Mouse (Mus musculus) lung, postnatal 0 days (tissue): ENCODE measurements around the gene Ndufv1. TPM values are rescaled to one million over a fixed set of nuclear protein-coding genes. Genes with fewer than 3 reads are reported as not detected.

Source experiments
- ATAC-seq: fragments of 200-750 bp; cut with Nextera tagmentation; 2 replicates; pipeline ENCODE4 v1.8.0; 2017; ENCODE audit warnings: moderate library complexity
- DNase-seq: peaks from one replicate; pipeline ENCODE4 v3.0.0-alpha.2; 2016; ENCODE audit warnings: low spot score
- H3K27ac ChIP-seq: fragments of 300-500 bp; sonication (generic); 2 replicates; pipeline ENCODE4 v1.5.1; 2014; ENCODE audit warnings: antibody characterized with exemption, mild to moderate bottlenecking, low read length, mixed read lengths
- H3K27me3 ChIP-seq: fragments of 300-500 bp; sonication (generic); replicated peaks from 2 replicates; pipeline ENCODE4 v1.6.1; 2014; ENCODE audit warnings: low read length, mixed read lengths; ENCODE audit not compliant: insufficient read depth
- H3K36me3 ChIP-seq: fragments of 300-500 bp; sonication (generic); 2 replicates; pipeline ENCODE4 v1.6.1; 2014; ENCODE audit warnings: low read length, mixed read lengths; ENCODE audit not compliant: insufficient read depth
- H3K4me1 ChIP-seq: fragments of 300-500 bp; sonication (generic); 2 replicates; pipeline ENCODE4 v1.6.1; 2014; ENCODE audit warnings: antibody characterized with exemption, low read depth, low read length, mixed read lengths; ENCODE audit not compliant: insufficient read depth
- H3K4me2 ChIP-seq: fragments of 300-500 bp; sonication (generic); replicated peaks from 2 replicates; pipeline ENCODE4 v1.6.1; 2014; ENCODE audit warnings: low read depth, mild to moderate bottlenecking, low read length, moderate library complexity, mixed read lengths
- H3K4me3 ChIP-seq: fragments of 300-500 bp; sonication (generic); 2 replicates; pipeline ENCODE4 v1.5.1; 2014; ENCODE audit warnings: low read depth, low read length
- H3K9ac ChIP-seq: fragments of 300-500 bp; sonication (generic); replicated peaks from 2 replicates; pipeline ENCODE4 v1.6.1; 2014; ENCODE audit warnings: low read depth, mild to moderate bottlenecking
- H3K9me3 ChIP-seq: fragments of 300-500 bp; sonication (generic); 2 replicates; pipeline ENCODE4 v1.6.1; 2016; ENCODE audit warnings: low read length, mixed read lengths
- CTCF ChIP-seq: IDR thresholded peaks from 2 replicates; pipeline ENCODE4 v1.5.1; 2016; ENCODE audit warnings: antibody characterized with exemption, mild to moderate bottlenecking
- EP300 ChIP-seq: IDR thresholded peaks from 2 replicates; pipeline ENCODE4 v1.6.1; 2016; ENCODE audit warnings: antibody characterized with exemption, mild to moderate bottlenecking, control low read depth
- WGBS: fragments of 180-500 bp; shearing (Covaris S2); extraction: QIAGEN DNeasy Blood & Tissue Kit; methylation state at CpG from one replicate; pipeline ENCODE4 v1.1.7; 2014; 5-methylcytosine and 5-hydroxymethylcytosine counted together
- polyA plus RNA-seq: library from polyadenylated mRNA; unstranded; fragments of >200 nt; fragmentation: Nextera tagmentation; extraction: Ambion mirVana; gene quantifications from 2 replicates; pipeline ENCODE4 v1.2.1, GENCODE M21; 2015

The Ndufv1 gene
- polyA plus RNA-seq, 1 experiment from 2014 or later = 152 TPM

- Histone ChIP-seq H3K4me3 (no peak overlapping the region), H3K4me2 (no peak overlapping the region), H3K27me3 (no peaks in the 10 kb centered on the region), H3K36me3 (no peaks in the 10 kb centered on the region), H3K27ac (no peak overlapping the region), H3K9ac (no peak overlapping the region), H3K4me1 (no peaks in the 10 kb centered on the region), H3K9me3 (no peaks in the 10 kb centered on the region)
- WGBS = 46% methylated on average over 5 of the region's 5 CpGs
- no peak for DNase-seq
- ATAC-seq = no peak
- TF ChIP-seq EP300 = no peak
- no peak for TF ChIP-seq CTCF
Measured at GRCm38 (mm10) chr19:4033742-4034141, 21.1 kb upstream of the Ndufv1 start.

GRCm38 (mm10) chr19:4033298-4033697 lies 20.7 kb upstream of the Ndufv1 start:
- Histone ChIP-seq H3K9ac (no peak overlapping the region), H3K4me3 (no peak overlapping the region), H3K36me3 (no peaks in the 10 kb centered on the region), H3K9me3 (no peaks in the 10 kb centered on the region), H3K4me1 (no peaks in the 10 kb centered on the region), H3K27me3 (no peaks in the 10 kb centered on the region), H3K4me2 (no peak overlapping the region), H3K27ac (no peak overlapping the region)
- TF ChIP-seq EP300 (no peak), CTCF (no peak)
- WGBS = 47% methylated on average over 3 of the region's 3 CpGs
- DNase-seq (no peak), ATAC-seq (no peak)

- 52% methylated on average over 7 of the region's 7 CpGs for WGBS
- TF ChIP-seq EP300 = no peak
- TF ChIP-seq CTCF = no peak
- Histone ChIP-seq H3K27ac (no peak overlapping the region), H3K36me3 (no peaks in the 10 kb centered on the region), H3K9me3 (no peaks in the 10 kb centered on the region), H3K9ac (no peak overlapping the region), H3K4me3 (no peak overlapping the region), H3K27me3 (no peaks in the 10 kb centered on the region), H3K4me1 (no peaks in the 10 kb centered on the region), H3K4me2 (no peak overlapping the region)
- ATAC-seq (no peak), DNase-seq (no peak)
Measured at GRCm38 (mm10) chr19:4032668-4033067, 20.1 kb upstream of the Ndufv1 start.

- no peak overlapping the region for H3K9ac ChIP-seq
- DNase-seq (no peak), ATAC-seq (no peak)
- H3K27ac ChIP-seq = no peak overlapping the region
- no peaks in the 10 kb centered on the region for H3K27me3 ChIP-seq
- no peak for TF ChIP-seq EP300
- H3K36me3 ChIP-seq = no peaks in the 10 kb centered on the region
- no peak overlapping the region for H3K4me2 ChIP-seq
- no peak overlapping the region for H3K4me3 ChIP-seq
- H3K9me3 ChIP-seq = no peaks in the 10 kb centered on the region
- H3K4me1 ChIP-seq = no peaks in the 10 kb centered on the region
Measured at GRCm38 (mm10) chr19:4027576-4027975, 15.0 kb upstream of the Ndufv1 start.

GRCm38 (mm10) chr19:4023185-4023584 lies 10.6 kb upstream of the Ndufv1 start:
- no peak overlapping the region for H3K4me2 ChIP-seq
- no peaks in the 10 kb centered on the region for H3K36me3 ChIP-seq
- H3K9me3 ChIP-seq = no peaks in the 10 kb centered on the region
- H3K4me1 ChIP-seq = no peaks in the 10 kb centered on the region
- H3K9ac ChIP-seq = no peak overlapping the region
- DNase-seq (peak; percentile 39), ATAC-seq (0 out of 2 replicates have a peak, but pooled peaks have one; percentile 46)
- H3K4me3 ChIP-seq = no peak overlapping the region
- no peak for TF ChIP-seq CTCF
- peak; percentile 64 for TF ChIP-seq EP300
- no peak overlapping the region for H3K27ac ChIP-seq
- 51% methylated on average over 7 of the region's 7 CpGs for WGBS
- no peaks in the 10 kb centered on the region for H3K27me3 ChIP-seq

- H3K9ac ChIP-seq = no peak overlapping the region
- ATAC-seq = peak; percentile 94
- no peak overlapping the region for H3K4me2 ChIP-seq
- no peaks in the 10 kb centered on the region for H3K27me3 ChIP-seq
- 21% methylated on average over 18 of the region's 18 CpGs for whole genome bisulfite sequencing
- no peaks in the 10 kb centered on the region for H3K4me1 ChIP-seq
- peak; percentile 87 for TF ChIP-seq CTCF
- no peak for TF ChIP-seq EP300
- H3K27ac ChIP-seq = no peak overlapping the region
- no peaks in the 10 kb centered on the region for H3K36me3 ChIP-seq
- no peaks in the 10 kb centered on the region for H3K9me3 ChIP-seq
- peak; percentile 94 for DNase-seq
- no peak overlapping the region for H3K4me3 ChIP-seq
Measured at GRCm38 (mm10) chr19:4018743-4019583, 6.4 kb upstream of the Ndufv1 start.
